Mouse (Mus musculus) Patski (cell line): ENCODE measurements at regions not wholly inside any gene's neighbourhood (a gene's known extent, or its start where the extent isn't known, plus 50 kb on each side); places are given as distances from the start of the nearest gene placed in this dataset.

Experiments used
- ATAC-seq: fragments of 100-300 bp; one replicate; pipeline ENCODE4 v1.8.0; 2021
- CTCF ChIA-PET: fragments of 350-600 bp; sonication (Branson Sonifier 250); formaldehyde crosslinking; loops from one replicate; lab custom pipeline; 2022; ENCODE audit warnings: inconsistent platforms; lab: Charles Lee
- POLR2A ChIA-PET: fragments of 350-600 bp; sonication (Branson Sonifier 250); formaldehyde crosslinking; loops from one replicate; lab custom pipeline; 2022; ENCODE audit warnings: antibody characterized with exemption, inconsistent platforms; lab: Charles Lee
- DNase-seq: peaks from one replicate; pipeline ENCODE4 v3.0.0-alpha.2; 2011; ENCODE audit warnings: low read depth, low spot score
- H3K27me3 ChIP-seq: fragments of 371-371 bp; one replicate; pipeline ENCODE4 v1.5.1; 2021
- CTCF ChIP-seq: fragments of 100-300 bp; IDR thresholded peaks from one replicate; pipeline ENCODE4 v1.5.1; 2021
- in situ Hi-C: fragments of 300-500 bp; cut with MboI; formaldehyde crosslinking; loops from 3 replicates; pipeline ENCODE4 v1.11.1; 2018; ENCODE audit warnings: low pct_unique_long_range_greater_than_20kb, mixed read lengths

- POLR2A ChIA-PET = interaction anchor here (0.7 kb wide), 1 partner anchor 24 kb away, joined by 3 read pairs; no protein-coding TSS in a partner anchor
- no peaks in the 10 kb centered on the region for H3K27me3 ChIP-seq
- ATAC-seq = no peak
- CTCF ChIA-PET = interaction anchor here (1.3 kb wide), 1 partner anchor 11 kb away, joined by 4 read pairs; no protein-coding TSS in a partner anchor
- no peak for DNase-seq
- TF ChIP-seq CTCF = no peak
- in situ Hi-C loops = no loop called here
Observed at GRCm38 (mm10) chr2:50347486-50348265, 51.1 kb upstream of the Mmadhc start.
